Mouse (Mus musculus) cerebellum, adult 2 months (tissue): ENCODE measurements around the gene Olfr597.
"Not testable (repeated sequence)": the region's sequence is repeated elsewhere in the genome, so short reads cannot be mapped to it uniquely, and the experiment has no call there.

ENCODE experiments used
- CTCF ChIP-seq: fragments of 200-500 bp; IDR thresholded peaks from 2 replicates; pipeline ENCODE4 v1.5.1; 2011; ENCODE audit warnings: low read depth, mild to moderate bottlenecking, control low read depth, low read length, moderate library complexity, borderline replicate concordance; ENCODE audit not compliant: insufficient read depth
- POLR2A ChIP-seq: fragments of 200-500 bp; IDR thresholded peaks from 2 replicates; pipeline ENCODE4 v1.6.1; 2011; ENCODE audit warnings: low read length, control low read depth, borderline replicate concordance; ENCODE audit not compliant: insufficient read depth

DNA sequence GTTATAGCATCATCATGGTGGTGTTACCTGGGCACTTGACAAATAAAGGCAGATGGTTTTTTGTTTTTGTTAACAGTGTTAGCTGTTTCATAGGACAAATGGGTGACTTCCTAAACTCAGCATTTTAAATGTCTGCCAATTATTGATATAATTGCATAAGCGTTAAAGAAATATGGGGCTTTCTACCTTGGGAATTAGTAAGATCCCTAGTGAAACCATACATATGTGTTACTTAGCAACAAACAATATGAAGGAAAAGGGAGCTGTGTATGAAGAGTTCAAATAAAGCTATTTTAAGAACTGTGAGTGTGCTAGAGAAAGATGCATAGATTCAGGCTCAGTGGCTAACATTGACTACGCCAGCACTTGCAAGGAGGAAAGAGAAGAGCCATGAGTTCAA lies at the start of gene Olfr597:
- not testable (repeated sequence) for TF ChIP-seq CTCF, POLR2A
